Mouse (Mus musculus): ENCODE measurements around the gene Slc12a3.
"Not testable (repeated sequence)": the region's sequence is repeated elsewhere in the genome, so short reads cannot be mapped to it uniquely, and the experiment has no call there.

Slc12a3 gene

DNA sequence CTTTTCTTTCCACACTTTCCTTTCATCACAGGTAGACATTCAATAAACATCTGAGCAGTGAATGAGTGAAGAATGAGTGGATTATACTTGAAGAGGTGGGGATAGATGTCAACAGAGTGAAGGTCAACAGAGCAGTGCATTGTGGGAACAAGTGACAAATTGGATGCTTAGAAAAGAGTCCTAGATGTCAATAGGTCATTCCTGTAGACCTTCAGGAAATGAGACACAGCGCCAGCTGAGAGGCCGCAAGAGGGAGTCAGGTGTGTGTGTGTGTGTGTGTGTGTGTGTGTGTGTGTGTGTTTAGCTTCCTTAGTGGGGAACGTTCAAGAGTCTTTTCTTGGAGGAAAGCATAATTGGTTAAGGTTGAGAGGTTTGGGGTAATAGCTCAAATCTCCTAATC lies 47.2 kb downstream of the Slc12a3 start:
- no peak for DNase-seq (ENCODE audit: low spot score)

DNA sequence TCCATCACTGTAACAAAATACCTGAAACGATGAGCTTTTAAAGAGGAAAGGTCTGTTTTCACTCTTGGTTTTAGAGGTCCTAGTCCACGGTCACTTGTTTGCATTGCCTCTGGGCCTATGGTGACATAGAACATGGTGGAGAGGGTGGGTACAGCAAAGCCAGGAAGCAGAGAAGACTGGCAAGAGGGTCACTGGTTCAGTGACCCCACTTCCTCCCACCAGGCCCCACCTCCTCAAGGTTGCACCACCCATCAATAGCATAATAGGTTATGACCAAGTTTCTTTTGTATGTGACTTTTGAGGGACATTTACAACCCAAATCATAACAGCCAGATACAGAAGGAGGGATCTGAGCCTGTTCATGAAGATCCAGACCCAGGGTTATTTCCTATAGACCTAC lies 47.6 kb downstream of the Slc12a3 start:
- DNase-seq (ENCODE audit: low spot score), result no peak

DNA sequence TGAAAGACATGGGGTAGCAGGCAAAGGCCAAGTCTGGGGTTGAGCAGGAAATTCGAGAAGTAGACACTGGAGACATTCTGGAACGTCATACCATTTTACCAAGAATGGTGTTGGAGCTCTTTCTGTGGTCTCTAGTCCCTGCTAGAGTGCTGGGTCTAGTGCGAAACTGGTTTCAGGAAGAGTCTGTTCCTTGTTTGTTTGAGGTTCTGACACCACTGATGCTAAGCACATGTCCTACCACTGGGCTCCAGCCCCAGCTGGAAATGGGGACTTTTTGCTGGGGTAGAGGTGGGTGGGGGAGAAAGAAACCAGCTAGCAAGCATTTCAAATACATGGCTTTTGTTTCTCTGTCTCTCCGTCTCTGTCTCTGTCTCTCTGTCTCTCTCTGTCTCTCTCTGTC lies 48.0 kb downstream of the Slc12a3 start:
- no peak for DNase-seq (ENCODE audit: low spot score)

DNA sequence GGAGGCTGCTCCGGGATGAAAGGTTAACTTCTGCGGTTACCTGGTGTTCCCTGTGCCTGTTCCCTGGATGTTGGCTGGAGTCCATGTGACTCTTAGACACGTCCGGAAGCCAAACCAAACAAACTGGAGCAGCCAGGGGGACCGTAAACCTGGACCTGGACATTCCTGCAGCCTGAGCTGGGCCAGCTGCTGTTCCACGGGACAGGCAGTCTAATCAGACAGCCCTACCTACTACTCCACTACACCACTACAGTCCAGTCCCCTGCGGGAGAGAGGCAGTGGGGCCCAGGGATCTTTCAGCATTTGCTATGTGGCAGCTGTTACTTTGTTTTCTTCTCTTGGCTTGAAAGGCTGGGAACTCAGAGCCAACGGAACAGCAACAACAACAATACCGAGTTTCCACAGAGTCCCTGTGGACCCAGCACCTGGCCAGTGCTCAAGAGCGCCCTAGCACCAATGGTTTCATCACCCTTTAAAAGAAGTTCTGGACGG lies 48.8 kb downstream of the Slc12a3 start:
- no peak for DNase-seq (ENCODE audit: low spot score)

DNA sequence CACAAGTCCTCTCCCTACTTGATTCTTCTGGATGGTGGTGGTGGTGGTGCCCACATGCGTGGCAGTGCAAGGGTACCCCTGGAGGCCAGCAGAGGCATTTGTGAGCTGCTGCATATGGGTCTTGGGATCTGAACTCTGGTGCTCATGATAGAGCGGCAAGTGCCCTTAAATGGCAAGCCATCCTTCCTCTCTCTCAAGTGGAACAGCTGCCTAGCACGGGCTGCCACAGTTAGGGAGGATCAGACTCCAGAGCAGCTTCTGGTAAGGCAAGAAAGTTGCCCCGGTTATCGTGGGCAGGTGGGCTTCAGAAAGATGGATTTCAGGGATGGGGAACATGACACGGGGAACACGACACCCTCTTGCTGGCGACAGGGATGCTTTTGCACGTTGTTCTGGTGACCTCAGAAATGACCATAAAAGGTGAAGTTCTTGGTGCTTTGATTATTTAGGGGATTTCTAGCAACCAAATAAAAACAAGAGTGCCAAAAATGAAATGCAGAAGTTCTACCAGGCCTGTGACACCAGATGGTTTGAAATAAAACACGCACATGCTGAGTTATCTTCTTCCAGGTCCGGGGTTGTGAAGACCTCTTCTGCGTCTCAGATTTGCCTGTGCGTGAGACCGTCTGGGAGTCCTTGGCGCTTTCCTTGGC lies 49.9 kb downstream of the Slc12a3 start:
- no peak for DNase-seq (ENCODE audit: low spot score)

DNA sequence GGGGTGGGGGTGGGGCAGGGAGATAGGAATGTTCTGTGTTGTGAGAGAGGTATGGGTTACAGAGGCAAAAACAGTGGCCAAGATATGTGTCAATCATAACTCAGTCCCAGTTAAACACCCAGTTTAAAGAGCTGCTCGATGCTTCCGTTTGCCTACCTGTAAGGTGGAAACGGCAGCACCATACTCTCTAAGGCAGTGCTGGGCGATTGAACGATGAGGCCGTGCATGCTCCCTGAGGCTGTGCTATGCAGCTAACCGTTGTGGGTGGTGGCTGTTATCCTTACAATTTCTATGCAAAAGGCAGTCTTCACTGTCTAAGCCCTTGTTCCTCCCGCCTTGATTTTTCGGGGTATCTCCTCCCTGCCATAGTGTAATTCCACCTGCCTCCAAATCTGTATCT lies 50.7 kb downstream of the Slc12a3 start:
- no peak for DNase-seq (ENCODE audit: low spot score)

DNA sequence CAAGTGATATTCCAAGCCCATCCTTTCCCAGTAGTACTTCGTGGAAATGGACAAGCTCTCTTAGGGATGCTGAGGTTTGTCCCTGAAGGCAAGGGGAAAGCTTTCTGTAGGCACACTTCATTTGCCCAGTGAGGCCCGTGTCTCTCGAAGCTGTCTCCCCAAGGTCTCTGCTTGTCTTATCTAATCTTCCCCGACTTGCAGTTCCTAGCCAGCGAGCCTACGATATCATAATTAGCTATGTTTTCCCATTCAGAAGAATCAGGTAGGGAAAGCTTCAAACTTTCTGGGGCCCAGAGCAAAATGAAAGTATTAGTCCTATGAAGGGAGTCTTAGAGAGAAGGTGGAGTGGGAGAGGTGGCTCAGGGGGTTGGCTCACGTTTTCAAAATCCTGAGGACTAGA lies 55.2 kb downstream of the Slc12a3 start:
- DNase-seq (ENCODE audit: low spot score), result no peak

DNA sequence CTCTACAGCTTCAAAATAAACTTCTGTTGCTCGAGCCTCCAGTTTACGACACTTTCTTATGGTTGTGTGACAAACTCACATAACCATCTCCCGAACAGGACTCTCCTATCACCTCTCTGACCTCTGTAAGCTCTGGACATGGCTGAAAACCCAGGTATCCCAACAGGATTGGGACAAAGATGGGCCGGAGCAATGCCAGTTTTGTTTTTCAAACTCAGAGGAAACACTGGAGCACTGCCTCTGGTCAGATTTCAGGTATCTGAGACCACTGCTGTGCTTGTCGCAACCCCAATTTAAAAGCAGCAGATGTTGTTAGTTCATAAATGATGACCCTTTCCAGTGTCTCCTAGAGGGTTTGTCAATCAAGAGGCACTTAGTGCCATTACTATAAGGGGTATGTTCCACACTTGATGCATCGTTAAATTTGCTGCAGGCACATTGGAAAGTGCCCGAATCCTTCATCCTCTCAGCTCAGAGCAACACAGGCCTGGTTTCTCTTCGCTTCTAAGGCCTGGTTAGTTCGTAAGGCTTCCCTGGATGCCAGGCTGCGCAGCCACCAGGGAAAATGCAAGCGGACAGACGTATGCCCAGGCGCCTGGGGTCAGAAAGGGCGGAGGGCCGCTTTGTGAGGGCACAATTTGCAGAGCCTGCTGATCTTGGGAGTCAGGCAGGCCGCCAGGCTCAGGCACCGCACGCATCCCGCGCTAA lies 56.7 kb downstream of the Slc12a3 start:
- DNase-seq (ENCODE audit: low spot score), result no peak

DNA sequence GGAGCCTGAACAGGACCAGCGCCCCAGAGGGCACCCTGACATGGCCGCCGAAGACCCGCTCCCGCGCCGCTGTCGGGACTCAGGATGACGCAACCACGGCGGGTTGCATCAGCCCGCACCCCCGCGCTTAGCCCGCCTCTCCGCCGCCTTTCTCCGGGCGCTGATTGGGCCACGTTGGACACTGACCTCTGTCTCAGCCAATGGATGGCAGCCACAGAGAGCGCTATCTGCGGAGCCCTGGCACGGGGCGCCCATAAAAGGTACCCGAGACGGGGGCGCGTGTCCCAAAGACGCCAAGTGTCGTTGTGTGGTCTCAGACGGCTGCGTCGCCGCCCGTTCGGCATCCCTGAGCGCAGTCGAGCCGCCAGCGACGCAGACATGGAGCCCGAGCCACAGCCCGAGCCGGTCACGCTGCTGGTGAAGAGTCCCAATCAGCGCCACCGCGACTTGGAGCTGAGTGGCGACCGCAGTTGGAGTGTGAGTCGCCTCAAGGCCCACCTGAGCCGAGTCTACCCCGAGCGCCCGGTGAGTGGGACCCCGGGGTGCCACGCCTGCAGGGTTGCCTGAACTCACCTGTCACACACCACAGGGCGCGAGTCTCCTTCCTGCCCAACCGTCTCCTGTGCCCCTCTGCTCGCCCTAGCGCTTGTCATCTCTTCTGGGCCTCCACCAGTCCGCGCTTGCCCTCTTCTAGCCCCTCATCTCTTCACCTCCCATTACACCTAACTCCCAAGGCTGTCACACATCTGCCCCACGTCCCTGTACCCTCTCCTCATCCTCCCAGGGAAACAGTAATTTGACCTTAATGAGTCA lies 57.4 kb downstream of the Slc12a3 start, which contains the start of gene Herpud1:
Gene Herpud1, plus strand, starts transcription at position 225 of the 813 bp plus-strand sequence.
- DNase-seq (ENCODE audit: low spot score), result peak; percentile 97

DNA sequence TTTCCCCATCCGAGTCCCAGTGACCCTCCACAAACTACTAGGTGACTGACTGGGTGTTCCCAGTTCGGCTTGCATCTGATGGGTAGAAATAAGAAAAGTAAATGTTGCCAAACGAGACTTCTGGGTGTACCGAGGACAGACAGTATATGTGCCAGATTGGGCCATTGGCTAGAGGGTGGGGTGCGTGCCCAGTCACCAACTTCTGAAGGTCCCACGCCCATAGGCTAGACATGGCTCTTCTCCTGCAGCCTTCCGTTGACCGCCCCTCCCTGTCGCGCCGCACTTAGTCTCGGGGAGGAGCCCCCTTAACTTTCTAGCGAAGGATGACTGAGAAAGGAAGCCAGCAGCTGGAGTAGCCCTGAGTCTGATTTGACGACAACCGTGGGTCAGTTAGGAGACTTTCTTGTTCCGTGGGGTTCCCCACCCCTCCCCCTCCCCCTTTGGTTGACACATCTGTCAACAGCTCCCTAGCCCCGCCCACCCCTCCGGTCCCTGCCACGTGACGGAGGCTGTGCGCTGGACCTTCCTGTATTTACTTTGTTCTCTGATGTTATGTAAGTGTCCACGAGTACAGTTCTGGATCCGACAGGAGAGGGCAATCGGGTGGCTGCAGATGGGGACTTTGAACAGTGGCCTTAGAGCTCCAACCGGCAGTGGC lies 58.2 kb downstream of the Slc12a3 start:
- peak; percentile 93 for DNase-seq (ENCODE audit: low spot score)

DNA sequence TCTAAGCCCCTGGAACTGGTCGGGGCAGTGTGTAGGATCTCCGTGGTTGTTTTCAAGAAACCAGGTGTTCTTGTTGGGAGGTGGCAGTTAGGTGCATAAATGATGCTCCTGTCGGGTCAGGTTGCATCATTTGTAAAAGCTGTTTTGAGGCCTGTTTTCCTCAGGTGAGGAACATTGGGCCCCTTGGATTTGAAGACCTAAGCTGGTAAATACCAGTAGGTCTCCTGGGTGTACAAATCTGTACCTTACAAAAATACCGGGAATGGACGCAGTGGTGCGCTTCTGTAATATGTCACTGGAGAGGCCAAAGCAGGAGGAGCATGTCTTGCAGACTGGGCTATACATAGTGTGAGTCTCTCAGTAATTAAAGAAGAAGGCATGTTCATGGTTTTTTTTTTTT lies 58.8 kb downstream of the Slc12a3 start:
- no peak for DNase-seq (ENCODE audit: low spot score)

DNA sequence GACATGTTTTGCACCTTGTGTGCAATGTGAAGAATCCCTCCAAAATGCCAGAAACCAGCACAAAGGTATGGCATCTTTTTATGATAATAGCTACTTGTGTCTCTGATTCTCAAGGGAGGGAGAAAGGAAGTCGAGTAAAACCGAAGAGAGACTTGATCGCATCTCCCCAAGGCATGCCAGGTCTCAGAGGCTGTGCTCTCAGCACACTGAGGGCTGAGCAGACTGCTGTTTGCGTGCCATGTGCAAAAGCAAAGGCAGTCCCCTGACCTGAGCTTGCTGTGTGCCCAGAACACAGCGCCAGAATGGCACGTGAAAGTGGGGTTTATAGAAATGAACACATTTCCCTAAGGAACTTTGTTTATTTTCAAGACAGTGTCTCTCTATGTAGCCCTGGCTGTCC lies 60.5 kb downstream of the Slc12a3 start:
- DNase-seq (ENCODE audit: low spot score), result no peak

DNA sequence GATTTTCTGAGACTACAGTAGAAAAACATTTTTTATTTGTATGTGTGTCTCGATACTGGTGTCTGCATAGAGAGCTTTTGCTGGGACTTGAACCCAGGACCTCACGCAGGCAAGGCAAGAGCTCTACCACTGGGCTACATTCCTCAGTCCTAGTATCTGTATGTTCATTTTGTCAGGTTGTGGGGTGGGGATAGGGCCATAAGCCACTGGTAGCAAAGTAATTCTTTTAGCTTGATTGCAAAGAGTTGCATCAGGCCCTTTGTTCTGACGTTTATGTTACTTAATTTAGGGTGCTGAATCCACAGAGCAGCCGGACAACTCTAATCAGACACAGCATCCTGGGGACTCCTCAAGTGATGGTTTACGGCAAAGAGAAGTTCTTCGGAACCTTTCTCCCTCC lies 61.4 kb downstream of the Slc12a3 start:
- DNase-seq (ENCODE audit: low spot score), result no peak

DNA sequence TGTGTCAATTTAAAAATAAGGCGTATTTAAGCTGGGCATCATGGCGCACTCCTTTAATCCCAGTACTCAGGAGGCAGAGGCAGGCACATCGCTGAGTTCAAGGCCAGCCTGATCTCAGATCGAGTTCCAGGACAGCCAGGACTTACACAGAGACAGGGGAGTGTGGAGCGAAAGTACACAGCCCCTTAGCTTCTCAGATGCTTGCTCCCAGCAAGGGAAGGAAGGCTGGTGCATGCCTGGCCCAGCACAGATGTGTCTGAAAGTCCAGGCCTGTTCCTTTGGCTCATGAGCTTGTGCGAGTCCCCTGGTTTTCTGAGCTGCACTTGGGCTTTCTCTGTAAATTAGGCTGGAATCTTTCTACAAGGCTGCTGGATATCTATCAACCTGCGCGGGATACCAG lies 61.9 kb downstream of the Slc12a3 start:
- DNase-seq (ENCODE audit: low spot score), result no peak

DNA sequence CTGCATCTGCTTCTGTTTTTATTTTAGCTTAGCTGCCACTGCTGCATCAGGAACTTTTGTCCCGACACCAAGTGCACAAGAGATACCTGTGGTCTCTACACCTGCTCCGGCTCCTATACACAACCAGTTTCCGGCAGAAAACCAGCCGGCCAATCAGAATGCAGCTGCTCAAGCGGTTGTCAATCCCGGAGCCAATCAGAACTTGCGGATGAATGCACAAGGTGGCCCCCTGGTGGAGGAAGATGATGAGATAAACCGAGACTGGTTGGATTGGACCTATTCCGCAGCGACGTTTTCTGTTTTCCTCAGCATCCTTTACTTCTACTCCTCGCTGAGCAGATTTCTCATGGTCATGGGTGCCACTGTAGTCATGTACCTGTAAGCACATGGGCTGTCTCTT lies 63.1 kb downstream of the Slc12a3 start:
- peak; percentile 40 for DNase-seq (ENCODE audit: low spot score)

DNA sequence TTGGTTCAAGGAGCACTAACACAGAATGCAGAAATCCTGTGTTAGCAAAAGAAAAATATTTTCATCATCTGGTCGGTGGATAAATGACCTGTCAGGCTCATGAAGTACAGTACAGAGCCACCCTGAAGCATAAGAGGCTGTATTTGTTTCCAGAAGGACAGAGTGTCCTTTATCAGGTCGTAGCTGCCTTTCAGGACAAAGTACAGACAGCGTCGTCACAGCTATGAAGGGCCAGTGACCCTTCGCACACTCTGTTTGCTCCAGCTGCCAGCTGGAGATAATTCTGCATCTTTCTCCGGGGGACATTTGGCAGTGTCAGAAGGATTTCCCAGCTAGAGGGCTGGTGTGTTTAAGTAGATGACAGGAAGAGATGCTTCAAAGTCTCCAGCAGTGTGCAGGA lies 63.6 kb downstream of the Slc12a3 start:
- DNase-seq (ENCODE audit: low spot score), result no peak

DNA sequence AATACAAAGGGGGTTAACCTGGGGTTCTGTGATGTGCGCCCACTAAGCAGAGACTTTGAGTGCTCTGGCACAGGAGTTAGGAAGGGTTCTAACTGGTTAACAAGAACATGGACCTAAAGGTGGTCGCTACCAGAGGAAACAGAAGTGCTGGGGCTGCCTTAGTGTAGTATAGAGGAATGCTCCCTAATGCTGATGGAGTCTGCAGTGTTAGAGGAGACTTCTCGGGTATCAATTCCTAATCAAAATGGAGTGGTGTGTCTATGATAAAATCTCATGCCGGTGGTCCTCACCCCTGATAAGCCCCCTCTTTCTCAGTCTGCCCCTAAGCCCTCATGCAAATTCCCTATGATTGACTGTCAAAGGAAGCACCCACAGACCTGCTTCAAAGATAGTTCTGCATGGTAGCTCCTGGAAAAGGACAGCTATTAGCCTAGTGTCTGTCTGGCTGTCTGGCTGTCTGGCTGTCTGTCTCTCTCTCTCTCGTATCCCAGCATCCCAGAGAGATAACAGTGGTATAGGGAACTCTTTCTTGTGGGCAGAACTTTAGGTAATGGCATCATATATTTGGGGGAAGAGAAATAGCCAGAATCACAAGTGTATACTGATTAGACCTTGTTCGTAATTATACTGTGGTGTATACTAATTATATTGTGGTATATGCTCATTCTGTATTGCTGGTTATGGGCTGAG lies 67.0 kb downstream of the Slc12a3 start:
- no peak for DNase-seq (ENCODE audit: low spot score)

DNA sequence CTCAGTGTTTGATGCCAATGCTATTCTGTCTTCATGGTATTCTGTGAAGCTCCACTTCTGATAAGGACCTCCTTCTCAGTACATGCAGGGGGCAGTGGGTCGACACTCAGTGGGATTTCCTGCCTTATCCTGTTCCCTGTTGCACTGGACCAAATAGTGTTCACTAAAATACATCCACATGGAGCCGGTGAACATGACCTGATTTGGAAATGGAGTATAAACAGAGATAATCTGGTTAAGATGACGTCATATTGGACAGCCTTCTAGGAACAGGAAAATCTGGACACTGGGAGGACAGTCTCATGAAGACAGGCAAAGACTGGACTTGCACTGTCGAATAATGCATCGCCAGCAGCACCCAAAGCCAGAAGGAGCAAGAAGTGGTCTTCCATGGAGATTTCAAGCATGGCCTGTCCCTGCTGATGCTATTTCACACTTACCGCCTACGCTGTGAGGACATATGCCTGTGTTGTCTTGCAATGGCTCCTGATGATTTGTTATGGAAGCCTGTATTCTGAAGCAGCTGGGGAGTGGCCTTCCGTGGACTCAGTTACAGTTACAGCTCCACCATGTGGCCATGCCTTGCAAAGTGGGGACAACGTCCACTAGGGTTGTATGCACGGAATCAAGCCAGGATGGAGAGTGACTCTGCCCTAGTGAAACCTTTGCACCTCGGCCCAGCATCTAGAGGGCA lies 68.1 kb downstream of the Slc12a3 start:
- DNase-seq (ENCODE audit: low spot score), result peak; percentile 62

DNA sequence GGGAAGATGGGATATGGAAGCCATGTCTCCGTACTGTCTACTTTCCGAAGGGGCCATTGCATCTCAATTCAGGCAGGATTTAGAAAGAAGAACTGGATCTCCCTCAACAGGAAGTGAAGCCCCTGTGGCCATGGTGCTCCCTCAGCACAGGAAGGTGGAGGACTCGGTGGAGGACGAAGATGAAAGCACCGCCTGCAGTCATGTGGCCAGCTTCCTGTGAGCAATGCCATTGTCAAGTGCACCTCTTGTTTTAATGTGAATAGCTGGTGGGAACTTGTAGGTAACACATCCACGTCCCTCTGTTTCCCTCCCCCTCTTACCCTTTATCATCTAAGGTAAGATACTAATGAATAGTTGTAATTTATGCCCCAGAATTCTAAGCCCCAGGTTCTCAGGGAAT lies 69.6 kb downstream of the Slc12a3 start:
- no peak for DNase-seq (ENCODE audit: low spot score)

DNA sequence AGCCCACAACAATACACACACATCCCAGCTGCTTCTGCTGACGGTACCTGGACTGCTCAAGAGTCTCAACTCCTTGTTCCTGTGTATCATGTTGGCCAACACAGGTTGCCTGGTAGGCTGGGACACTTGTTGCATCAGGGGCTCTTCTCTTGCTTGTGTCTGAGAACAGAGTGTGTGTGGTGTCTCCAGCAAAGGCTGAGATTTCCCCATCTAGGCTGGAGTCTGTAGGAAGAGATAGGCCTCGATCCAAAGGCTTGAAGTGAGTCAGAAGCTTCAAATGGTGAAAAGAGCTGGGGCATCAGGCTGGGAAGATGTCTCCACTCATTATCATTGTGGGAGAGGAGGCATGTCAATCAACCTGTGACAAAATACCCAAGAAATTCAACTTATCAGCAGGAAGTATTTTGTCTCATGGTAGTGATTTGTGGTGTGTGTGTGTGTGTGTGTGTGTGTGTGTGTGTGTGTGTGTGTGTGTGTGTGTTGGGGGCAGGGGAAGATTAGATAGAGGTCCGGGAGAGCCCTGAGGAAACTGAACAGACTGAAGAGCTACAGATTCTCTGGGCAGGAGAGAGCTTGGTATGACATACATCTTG lies 70.5 kb downstream of the Slc12a3 start:
- no peak for DNase-seq (ENCODE audit: low spot score)

DNA sequence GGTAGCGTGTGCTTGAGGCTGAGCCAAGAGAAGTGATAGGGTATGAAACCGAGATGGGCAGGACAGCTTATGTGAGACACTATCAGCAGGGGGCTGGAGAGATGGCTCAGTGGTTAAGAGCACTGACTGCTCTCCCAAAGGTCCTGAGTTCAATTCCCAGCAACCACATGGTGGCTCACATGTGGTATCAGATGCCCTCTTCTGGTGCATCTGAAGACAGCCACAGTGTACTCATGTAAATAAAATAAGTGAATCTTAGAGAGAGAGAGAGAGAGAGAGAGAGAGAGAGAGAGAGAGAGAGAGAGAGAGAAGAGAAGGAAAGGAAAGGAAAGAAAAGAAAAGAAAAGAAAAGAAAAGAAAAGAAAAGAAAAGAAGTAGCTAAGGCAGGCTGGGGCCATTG lies 71.0 kb downstream of the Slc12a3 start:
- DNase-seq (ENCODE audit: low spot score), result not testable (repeated sequence)
